Mouse (Mus musculus): ENCODE results near the gene Gm4553.
"Not testable (repeated sequence)": the region's sequence is repeated elsewhere in the genome, so short reads cannot be mapped to it uniquely, and the experiment has no call there.

Gm4553 gene

DNA sequence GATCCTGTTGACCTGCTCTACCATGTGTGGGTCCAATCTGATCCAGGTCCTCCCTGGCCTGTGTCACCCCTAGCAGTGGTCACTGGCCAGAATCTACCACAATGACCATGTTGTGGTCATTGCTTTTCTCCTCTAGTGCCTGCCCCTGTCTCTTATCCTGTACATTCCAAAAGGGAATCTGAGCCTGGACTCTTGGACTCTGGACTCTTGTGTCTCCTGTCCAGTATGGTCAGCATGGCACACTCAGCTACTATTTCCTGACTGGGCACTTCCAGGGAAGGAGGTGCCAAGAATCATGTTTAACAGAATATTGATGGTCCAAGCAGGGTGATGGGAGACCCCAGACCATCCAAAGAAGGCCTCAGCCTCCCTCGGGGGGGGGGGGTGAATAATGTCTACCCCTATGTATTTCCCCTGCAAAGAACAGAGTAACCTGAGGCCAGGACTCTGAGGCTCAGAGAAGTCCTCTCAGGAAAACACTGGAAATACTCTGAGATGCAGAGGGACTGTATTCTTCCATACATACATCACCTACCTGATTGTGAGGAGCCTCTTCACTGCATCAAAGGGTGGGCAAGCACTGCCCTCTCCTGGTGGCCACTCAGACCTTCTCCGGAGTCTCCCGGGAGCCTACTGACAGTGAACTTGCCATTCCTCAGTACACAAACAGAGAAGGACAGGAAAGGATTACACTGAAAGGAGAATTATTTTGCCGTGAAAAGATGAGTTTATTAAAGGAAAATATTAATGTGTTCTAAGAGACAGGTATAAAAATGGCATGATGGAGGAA lies 31.1 kb downstream of the Gm4553 start:
- no peak for DNase-seq (ENCODE audit: low spot score)

DNA sequence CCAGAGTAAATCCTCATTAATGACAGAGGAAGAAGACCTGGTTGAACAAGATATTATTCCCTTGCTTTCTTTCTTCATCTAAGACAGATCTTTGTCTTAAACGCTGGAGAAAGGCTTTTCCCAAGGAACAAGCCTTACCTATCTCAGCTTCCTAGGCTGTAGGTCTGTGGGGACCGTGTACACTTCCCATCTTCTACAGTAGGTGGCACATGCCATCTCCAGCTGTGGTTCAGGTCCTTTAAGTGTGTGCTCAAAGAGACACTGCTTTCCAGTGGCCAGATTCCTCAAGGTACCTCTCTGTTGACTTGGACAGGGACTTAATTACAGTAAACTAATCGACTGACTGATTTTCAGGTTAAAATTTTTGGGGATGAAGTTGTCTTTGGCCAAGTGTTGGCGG lies 36.7 kb downstream of the Gm4553 start:
- DNase-seq (ENCODE audit: low spot score): no peak

DNA sequence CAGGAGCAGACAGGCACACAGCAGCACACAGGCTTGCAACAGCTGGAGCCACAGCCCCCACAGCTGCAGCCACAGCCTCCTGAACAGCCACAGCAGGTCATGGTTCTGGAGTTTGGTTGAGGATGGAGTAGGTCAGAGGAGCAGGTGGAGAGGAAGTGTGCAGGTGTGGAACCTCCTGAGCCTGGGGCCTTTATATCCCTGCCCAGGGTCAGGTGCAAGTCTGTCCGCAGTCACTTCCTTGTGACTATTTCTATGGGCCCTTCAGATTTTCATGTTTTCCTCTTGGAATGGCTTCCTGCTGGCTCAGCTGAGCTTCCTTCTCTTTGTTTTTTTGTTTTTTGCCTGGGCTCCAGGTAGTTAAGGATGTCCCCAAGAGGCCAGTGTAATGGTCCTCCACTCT lies 44.9 kb downstream of the Gm4553 start, which contains the start of gene Gm45618:
Gm45618 (minus strand) TSS at position 101 of the 400 bp plus-strand sequence.
- DNase-seq (ENCODE audit: low spot score): not testable (repeated sequence)

DNA sequence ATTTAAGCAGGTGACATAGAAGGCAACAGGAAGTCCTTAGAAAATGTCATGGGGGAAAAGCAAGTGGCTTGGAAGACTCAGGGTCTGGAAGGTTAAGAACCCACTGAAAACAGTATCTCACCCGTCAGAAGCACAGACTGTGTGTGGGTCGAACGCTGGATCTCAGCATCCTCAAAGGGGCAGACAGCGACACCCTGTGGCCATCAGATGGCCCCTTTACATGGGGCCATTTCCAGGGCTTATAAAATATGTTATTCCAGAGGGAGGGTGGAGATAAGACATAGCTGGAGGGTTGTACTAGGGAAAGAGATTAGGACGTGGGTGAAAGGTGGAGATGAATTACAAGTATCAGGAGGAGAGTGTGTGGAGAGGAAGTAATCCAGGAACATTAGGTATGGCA lies 45.9 kb downstream of the Gm4553 start:
- no peak for DNase-seq (ENCODE audit: low spot score)

Measured in testis, postnatal 10 days (tissue).